Mouse (Mus musculus) thymus, postnatal 0 days (tissue): ENCODE data around the gene Eml5. TPM values are rescaled to one million over a fixed set of nuclear protein-coding genes. Genes with fewer than 3 reads are reported as not detected.

Experiments
- DNase-seq: peaks from one replicate; pipeline ENCODE4 v3.0.0-alpha.2; 2015; ENCODE audit warnings: low spot score
- polyA plus RNA-seq: library from polyadenylated mRNA; unstranded; fragments of >200 nt; fragmentation: Nextera tagmentation; extraction: Ambion mirVana; gene quantifications from 2 replicates; pipeline ENCODE4 v1.2.1, GENCODE M21; 2015

Gene Eml5
- 3.1 and 4.7 TPM in 2 replicates for polyA plus RNA-seq

- peak; percentile 92 for DNase-seq
Observed at GRCm38 (mm10) chr12:98900881-98901801, at the start of gene Eml5. Gene Eml5, minus strand, starts transcription at chr12:98901484.

GRCm38 (mm10) chr12:98932856-98933255 is 31.6 kb upstream of the Eml5 start:
- DNase-seq: no peak

- no peak for DNase-seq
Observed at GRCm38 (mm10) chr12:98932441-98932840, 31.2 kb upstream of the Eml5 start.

GRCm38 (mm10) chr12:98931174-98931573 is 29.9 kb upstream of the Eml5 start:
- no peak for DNase-seq

- DNase-seq: peak; percentile 82
Observed at GRCm38 (mm10) chr12:98920194-98920991, 19.1 kb upstream of the Eml5 start, which contains the start of gene Ttc8. Gene Ttc8, plus strand, starts transcription at chr12:98920574.

- no peak for DNase-seq
Observed at GRCm38 (mm10) chr12:98910096-98910495, 8.8 kb upstream of the Eml5 start.

- DNase-seq: no peak
Observed at GRCm38 (mm10) chr12:98905466-98905865, 4.2 kb upstream of the Eml5 start.

- peak; percentile 30 for DNase-seq
Observed at GRCm38 (mm10) chr12:98900341-98900880, 873 bp downstream of the Eml5 start.

- DNase-seq: no peak
Observed at GRCm38 (mm10) chr12:98899676-98900075, 1.6 kb downstream of the Eml5 start.

- no peak for DNase-seq
Observed at GRCm38 (mm10) chr12:98896761-98897160, 4.5 kb downstream of the Eml5 start.

GRCm38 (mm10) chr12:98884515-98884914 is 16.8 kb downstream of the Eml5 start:
- DNase-seq: peak; percentile 51

GRCm38 (mm10) chr12:98881796-98882195 is 19.5 kb downstream of the Eml5 start:
- no peak for DNase-seq

GRCm38 (mm10) chr12:98878693-98879092 is 22.6 kb downstream of the Eml5 start:
- no peak for DNase-seq

GRCm38 (mm10) chr12:98875216-98875615 is 26.1 kb downstream of the Eml5 start:
- DNase-seq: no peak

- no peak for DNase-seq
Observed at GRCm38 (mm10) chr12:98872836-98873235, 28.4 kb downstream of the Eml5 start.

GRCm38 (mm10) chr12:98863436-98863835 is 37.8 kb downstream of the Eml5 start:
- no peak for DNase-seq

- DNase-seq: no peak
Observed at GRCm38 (mm10) chr12:98860316-98860715, 41.0 kb downstream of the Eml5 start.

GRCm38 (mm10) chr12:98850767-98851166 is 50.5 kb downstream of the Eml5 start:
- DNase-seq: peak; percentile 63

GRCm38 (mm10) chr12:98844774-98845173 is 56.5 kb downstream of the Eml5 start:
- DNase-seq: no peak

- DNase-seq: no peak
Observed at GRCm38 (mm10) chr12:98840135-98840534, 61.1 kb downstream of the Eml5 start.

GRCm38 (mm10) chr12:98837940-98838339 is 63.3 kb downstream of the Eml5 start:
- no peak for DNase-seq

- DNase-seq: no peak
Observed at GRCm38 (mm10) chr12:98835466-98835865, 65.8 kb downstream of the Eml5 start.
